Mouse (Mus musculus) cerebellum, adult 9-11 months (tissue): Measurements from ENCODE around the gene 2900092C05Rik.

Experiments used
- DNase-seq: peaks from one replicate; pipeline ENCODE4 v3.0.0; 2022

2900092C05Rik gene

GRCm38 (mm10) chr7:12512217-12512616, at the start of gene 2900092C05Rik:
2900092C05Rik (plus strand) TSS chr7:12512517.
- no peak for DNase-seq

GRCm38 (mm10) chr7:12478158-12479008, 33.9 kb upstream of the 2900092C05Rik start, which contains the start of gene Zfp606:
Zfp606 (plus strand) TSS chr7:12478293.
- peak; percentile 91 for DNase-seq

GRCm38 (mm10) chr7:12479009-12479346, 33.3 kb upstream of the 2900092C05Rik start:
- no peak for DNase-seq

GRCm38 (mm10) chr7:12479525-12479924, 32.8 kb upstream of the 2900092C05Rik start:
- no peak for DNase-seq

- no peak for DNase-seq
Measured at GRCm38 (mm10) chr7:12483771-12484170, 28.5 kb upstream of the 2900092C05Rik start.

- DNase-seq, result no peak
Measured at GRCm38 (mm10) chr7:12485956-12486355, 26.4 kb upstream of the 2900092C05Rik start.

- DNase-seq, result no peak
Measured at GRCm38 (mm10) chr7:12486691-12487090, 25.6 kb upstream of the 2900092C05Rik start.

- no peak for DNase-seq
Measured at GRCm38 (mm10) chr7:12510913-12511312, 1.4 kb upstream of the 2900092C05Rik start.
